Mouse (Mus musculus) lung, postnatal 0 days (tissue): ENCODE data around the gene BC030867. TPM values are rescaled to one million over a fixed set of nuclear protein-coding genes. Genes with fewer than 3 reads are reported as not detected.

Source experiments
- ATAC-seq: fragments of 200-750 bp; cut with Nextera tagmentation; 2 replicates; pipeline ENCODE4 v1.8.0; 2017; ENCODE audit warnings: moderate library complexity
- DNase-seq: peaks from one replicate; pipeline ENCODE4 v3.0.0-alpha.2; 2016; ENCODE audit warnings: low spot score
- H3K27ac ChIP-seq: fragments of 300-500 bp; sonication (generic); 2 replicates; pipeline ENCODE4 v1.5.1; 2014; ENCODE audit warnings: antibody characterized with exemption, mild to moderate bottlenecking, low read length, mixed read lengths
- H3K27me3 ChIP-seq: fragments of 300-500 bp; sonication (generic); replicated peaks from 2 replicates; pipeline ENCODE4 v1.6.1; 2014; ENCODE audit warnings: low read length, mixed read lengths; ENCODE audit not compliant: insufficient read depth
- H3K36me3 ChIP-seq: fragments of 300-500 bp; sonication (generic); 2 replicates; pipeline ENCODE4 v1.6.1; 2014; ENCODE audit warnings: low read length, mixed read lengths; ENCODE audit not compliant: insufficient read depth
- H3K4me1 ChIP-seq: fragments of 300-500 bp; sonication (generic); 2 replicates; pipeline ENCODE4 v1.6.1; 2014; ENCODE audit warnings: antibody characterized with exemption, low read depth, low read length, mixed read lengths; ENCODE audit not compliant: insufficient read depth
- H3K4me2 ChIP-seq: fragments of 300-500 bp; sonication (generic); replicated peaks from 2 replicates; pipeline ENCODE4 v1.6.1; 2014; ENCODE audit warnings: low read depth, mild to moderate bottlenecking, low read length, moderate library complexity, mixed read lengths
- H3K4me3 ChIP-seq: fragments of 300-500 bp; sonication (generic); 2 replicates; pipeline ENCODE4 v1.5.1; 2014; ENCODE audit warnings: low read depth, low read length
- H3K9ac ChIP-seq: fragments of 300-500 bp; sonication (generic); replicated peaks from 2 replicates; pipeline ENCODE4 v1.6.1; 2014; ENCODE audit warnings: low read depth, mild to moderate bottlenecking
- H3K9me3 ChIP-seq: fragments of 300-500 bp; sonication (generic); 2 replicates; pipeline ENCODE4 v1.6.1; 2016; ENCODE audit warnings: low read length, mixed read lengths
- CTCF ChIP-seq: IDR thresholded peaks from 2 replicates; pipeline ENCODE4 v1.5.1; 2016; ENCODE audit warnings: antibody characterized with exemption, mild to moderate bottlenecking
- EP300 ChIP-seq: IDR thresholded peaks from 2 replicates; pipeline ENCODE4 v1.6.1; 2016; ENCODE audit warnings: antibody characterized with exemption, mild to moderate bottlenecking, control low read depth
- WGBS: fragments of 180-500 bp; shearing (Covaris S2); extraction: QIAGEN DNeasy Blood & Tissue Kit; methylation state at CpG from one replicate; pipeline ENCODE4 v1.1.7; 2014; 5-methylcytosine and 5-hydroxymethylcytosine counted together
- polyA plus RNA-seq: library from polyadenylated mRNA; unstranded; fragments of >200 nt; fragmentation: Nextera tagmentation; extraction: Ambion mirVana; gene quantifications from 2 replicates; pipeline ENCODE4 v1.2.1, GENCODE M21; 2015

Gene BC030867
- polyA plus RNA-seq, 1 experiment from 2014 or later: 0.88 TPM

DNA sequence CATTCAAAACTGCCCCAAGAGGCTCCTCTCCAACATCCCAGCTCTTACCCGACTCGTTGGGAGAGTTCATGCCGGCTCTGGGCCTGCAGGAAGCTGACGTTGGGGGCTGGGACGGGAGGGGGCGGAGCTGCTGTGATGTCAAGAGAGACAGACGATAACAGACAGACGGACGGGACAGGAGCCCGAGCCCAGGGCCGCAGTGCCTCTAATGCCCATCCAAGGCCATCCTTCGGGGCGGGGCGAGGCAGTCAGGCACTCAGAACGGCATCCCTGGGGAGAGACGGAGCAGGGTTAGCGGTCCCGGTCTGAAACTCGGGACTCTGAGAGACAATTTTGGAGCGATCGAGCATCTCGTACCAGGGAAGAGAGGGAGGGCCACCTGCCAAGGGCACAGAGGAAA is 24.0 kb upstream of the BC030867 start:
- Histone ChIP-seq H3K4me3 (no peak overlapping the region), H3K9me3 (no peaks in the 10 kb centered on the region), H3K9ac (no peak overlapping the region), H3K27me3 (no peaks in the 10 kb centered on the region), H3K4me1 (peaks cover 55% of the 10 kb centered on the region), H3K4me2 (peak overlapping the region; percentile 40), H3K36me3 (peaks cover 6% of the 10 kb centered on the region; the same call in 1 of the 2 replicates), H3K27ac (peak overlapping the region; percentile 64; the same call in 1 of the 2 replicates)
- ATAC-seq (no peak), DNase-seq (peak; percentile 38)
- TF ChIP-seq EP300: no peak
- no peak for TF ChIP-seq CTCF
- WGBS: 12% methylated on average over 22 of the region's 22 CpGs

DNA sequence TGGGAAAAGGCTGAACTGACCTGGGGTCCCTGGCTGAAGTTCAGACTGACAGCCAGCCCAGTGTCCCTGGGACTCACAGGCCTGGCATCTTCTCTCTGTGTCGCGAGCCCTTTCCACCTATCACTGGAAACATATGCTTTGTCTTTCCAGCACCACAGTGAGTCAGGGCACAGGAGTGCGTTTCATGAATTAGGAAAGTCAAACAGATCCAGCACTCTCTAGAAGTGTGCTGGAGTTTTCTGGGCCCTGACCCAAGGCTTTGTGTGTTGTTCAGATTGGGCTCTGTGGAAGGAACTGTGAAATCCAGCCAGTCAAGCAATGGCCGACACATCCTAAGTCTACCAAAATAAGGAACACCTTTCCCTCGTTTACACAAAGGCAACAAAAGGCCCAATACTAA is 23.5 kb upstream of the BC030867 start:
- peaks cover 6% of the 10 kb centered on the region; the same call in 1 of the 2 replicates for H3K36me3 ChIP-seq
- H3K4me1 ChIP-seq: peaks cover 49% of the 10 kb centered on the region
- H3K27ac ChIP-seq: peak overlapping the region; percentile 64
- TF ChIP-seq EP300 (no peak), CTCF (no peak)
- WGBS: 40% methylated on average over 5 of the region's 5 CpGs
- ATAC-seq (peak; percentile 34), DNase-seq (peak; percentile 86)
- H3K4me2 ChIP-seq: peak overlapping the region; percentile 40
- no peaks in the 10 kb centered on the region for H3K9me3 ChIP-seq
- H3K9ac ChIP-seq: no peak overlapping the region
- no peak overlapping the region for H3K4me3 ChIP-seq
- H3K27me3 ChIP-seq: no peaks in the 10 kb centered on the region

DNA sequence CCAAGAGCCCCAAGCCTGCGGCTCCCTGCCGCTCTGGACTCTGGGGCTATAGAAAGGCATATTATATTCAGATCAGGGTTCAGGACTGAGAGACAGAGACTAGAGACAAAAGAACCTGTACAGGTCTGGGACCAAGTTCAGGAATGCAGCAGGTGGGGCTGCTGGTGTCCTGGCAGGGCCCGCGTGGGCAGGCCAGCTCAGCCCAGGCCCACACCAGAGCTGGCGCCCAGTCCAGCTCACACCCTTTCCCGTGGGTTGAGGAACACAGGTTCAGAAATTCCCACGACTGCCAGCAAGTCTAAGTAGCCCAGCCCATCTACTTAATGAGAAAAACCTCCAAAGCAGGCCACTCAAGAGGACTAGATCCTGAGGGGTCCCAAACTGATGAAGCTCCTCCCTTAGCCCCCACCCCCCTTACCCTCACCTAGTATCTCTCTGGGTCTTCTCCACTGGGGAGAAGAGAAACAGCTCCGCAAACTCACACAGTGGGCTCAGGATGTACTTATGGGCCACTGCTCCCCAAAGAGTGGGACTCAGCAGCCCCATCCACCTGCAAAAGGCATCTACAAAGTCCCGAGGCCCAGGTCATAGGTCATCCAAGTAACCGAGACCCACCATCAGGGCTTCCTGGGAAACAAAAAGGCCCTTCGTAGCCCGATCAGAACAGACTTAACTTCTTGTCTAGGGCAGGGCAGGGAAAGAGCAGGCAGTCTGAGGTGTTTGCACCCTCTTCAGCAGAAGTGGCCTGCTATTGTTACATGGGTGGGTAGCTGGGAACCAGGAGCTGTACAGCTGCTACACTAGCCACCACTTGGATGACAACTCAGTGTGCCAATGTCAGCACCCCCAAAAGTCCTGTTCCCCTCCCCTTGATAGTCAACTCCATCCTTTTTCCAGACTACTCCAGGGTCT is 22.4 kb upstream of the BC030867 start:
- peak overlapping the region; percentile 64 for H3K27ac ChIP-seq
- no peak overlapping the region for H3K4me3 ChIP-seq
- WGBS: 65% methylated on average over 12 of the region's 12 CpGs
- H3K9me3 ChIP-seq: no peaks in the 10 kb centered on the region
- peak overlapping the region; percentile 14; the same call in 1 of the 2 replicates for H3K4me2 ChIP-seq
- TF ChIP-seq EP300 (no peak), CTCF (no peak)
- H3K9ac ChIP-seq: no peak overlapping the region
- peaks cover 6% of the 10 kb centered on the region; the same call in 1 of the 2 replicates for H3K36me3 ChIP-seq
- no peaks in the 10 kb centered on the region for H3K27me3 ChIP-seq
- ATAC-seq: 0 out of 2 replicates have a peak, but pooled peaks have one; percentile 8
- peaks cover 47% of the 10 kb centered on the region for H3K4me1 ChIP-seq
- DNase-seq: peak; percentile 53

DNA sequence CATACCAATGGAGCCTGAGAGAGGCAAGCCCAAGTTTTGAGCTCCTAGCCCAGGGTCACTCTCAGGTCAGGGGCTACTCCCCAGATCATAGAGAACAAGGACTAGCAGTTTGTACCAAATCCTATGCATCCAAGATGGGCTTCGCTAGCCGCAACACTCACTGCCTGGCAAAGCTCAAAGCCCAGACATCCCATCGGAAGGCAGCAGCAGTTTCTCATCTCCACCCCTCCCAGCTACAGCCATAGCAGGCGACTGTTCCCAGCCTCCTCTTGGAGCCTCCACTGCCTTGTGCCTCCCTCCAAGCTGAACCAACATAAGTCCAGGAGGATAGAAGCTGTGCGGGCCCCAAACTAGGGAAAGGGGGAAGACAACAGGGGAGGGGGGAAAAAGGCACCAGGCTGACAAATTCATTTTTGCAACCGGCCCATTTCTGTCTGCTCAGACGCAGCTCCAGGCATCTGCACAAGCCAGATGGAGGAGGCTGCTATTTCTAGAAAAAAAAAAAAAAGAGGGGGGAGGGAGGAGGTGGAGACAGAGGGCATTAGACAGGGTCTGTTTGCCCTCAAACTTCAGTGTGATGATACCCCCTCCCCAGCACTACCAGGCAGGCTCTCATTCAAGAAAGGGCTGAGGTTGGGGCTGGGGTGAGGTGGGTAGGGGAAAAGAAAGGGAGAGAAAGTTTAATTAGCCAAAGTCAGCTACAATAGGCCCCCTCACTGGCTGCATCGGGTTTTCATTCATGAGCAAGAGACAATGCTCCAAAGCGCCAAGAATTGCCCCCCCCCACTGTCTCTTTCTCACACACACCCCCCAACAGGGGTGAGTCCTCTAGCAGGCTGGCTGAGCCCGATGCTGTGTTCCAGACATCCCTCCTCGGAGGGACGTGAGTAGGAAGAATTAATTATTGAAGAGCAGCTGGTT is 21.2 kb upstream of the BC030867 start:
- 29% methylated on average over 12 of the region's 12 CpGs for WGBS
- Histone ChIP-seq H3K9ac (no peak overlapping the region), H3K36me3 (no peaks in the 10 kb centered on the region), H3K4me2 (peak overlapping the region; percentile 89), H3K4me3 (peak overlapping the region; percentile 99; the same call in 1 of the 2 replicates), H3K4me1 (peaks cover 47% of the 10 kb centered on the region), H3K27ac (no peak overlapping the region), H3K27me3 (no peaks in the 10 kb centered on the region), H3K9me3 (no peaks in the 10 kb centered on the region)
- DNase-seq (peak; percentile 26), ATAC-seq (no peak)
- TF ChIP-seq CTCF: no peak
- TF ChIP-seq EP300: no peak

DNA sequence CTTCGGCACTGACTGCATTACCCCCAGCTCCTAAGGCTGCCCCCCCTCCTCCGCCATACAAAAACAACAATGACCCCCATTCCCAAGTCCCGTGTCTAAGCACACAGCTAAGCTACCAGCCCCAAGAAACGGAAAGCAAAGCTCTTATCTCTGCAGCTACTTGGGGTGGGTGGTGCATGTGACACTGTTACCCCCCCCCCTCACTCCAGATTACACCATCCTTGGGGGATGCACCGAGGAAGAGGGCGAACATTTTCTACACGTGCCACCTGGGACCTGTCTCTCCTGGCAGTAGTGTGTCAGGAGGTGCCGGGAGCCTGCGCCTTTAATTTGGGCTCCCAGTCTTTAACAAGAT is 20.5 kb upstream of the BC030867 start:
- Histone ChIP-seq H3K9me3 (no peaks in the 10 kb centered on the region), H3K36me3 (no peaks in the 10 kb centered on the region), H3K9ac (no peak overlapping the region), H3K4me1 (peaks cover 44% of the 10 kb centered on the region), H3K27ac (no peak overlapping the region), H3K4me3 (peak overlapping the region; percentile 99), H3K27me3 (no peaks in the 10 kb centered on the region), H3K4me2 (peak overlapping the region; percentile 89)
- WGBS: 31% methylated on average over 8 of the region's 9 CpGs
- no peak for ATAC-seq
- TF ChIP-seq CTCF (no peak), EP300 (no peak)
- DNase-seq: no peak
